Mouse (Mus musculus) bone marrow macrophage, adult 2 months (primary cell): ENCODE data around the gene Agap3.

Experiments used
- CTCF ChIP-seq: IDR thresholded peaks from 2 replicates; pipeline ENCODE4 v1.5.1; 2012; ENCODE audit warnings: low read depth, mild to moderate bottlenecking, low read length, moderate library complexity
- POLR2A ChIP-seq: IDR thresholded peaks from 2 replicates; pipeline ENCODE4 v1.6.1; 2012; ENCODE audit warnings: mild to moderate bottlenecking, low read depth, low read length, borderline replicate concordance

DNA sequence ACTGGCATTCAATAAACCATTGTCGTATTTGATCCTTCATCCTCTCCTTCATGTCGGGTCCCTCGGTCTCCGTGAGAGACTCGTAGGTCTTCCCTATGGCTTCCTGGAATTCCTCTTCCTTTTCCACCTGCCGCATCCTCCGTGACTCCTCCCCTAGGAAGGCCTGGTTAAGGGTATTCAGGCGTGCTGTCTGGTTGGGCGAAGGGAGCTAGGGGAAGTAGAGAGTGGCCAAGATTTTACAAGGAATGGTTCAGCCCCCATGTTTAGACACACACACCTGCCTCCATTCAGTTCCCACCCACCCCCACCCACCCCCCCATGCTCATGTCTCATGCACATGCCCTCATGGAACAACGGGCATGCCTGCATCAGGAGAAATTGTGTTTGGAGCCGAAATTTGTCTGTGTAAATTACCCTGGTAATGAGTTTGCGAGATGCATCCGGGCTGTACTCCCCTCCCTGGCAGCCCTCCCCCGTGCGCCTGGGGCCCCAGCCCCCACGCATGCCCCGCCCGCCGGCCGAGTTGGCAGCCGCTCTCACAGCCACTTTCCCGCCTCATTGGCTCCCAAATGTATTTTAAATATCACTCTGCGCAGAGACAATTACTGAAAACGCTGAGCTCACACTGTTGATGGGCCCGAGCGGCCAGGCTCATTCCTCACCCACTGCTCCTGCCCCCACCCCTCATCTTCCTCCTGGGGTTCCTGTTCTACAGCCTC, 98.8 kb downstream of the Agap3 start:
- TF ChIP-seq CTCF: no peak
- no peak for TF ChIP-seq POLR2A
